Mouse (Mus musculus): Measurements from ENCODE around the gene Eomes. TPM values are rescaled to one million over a fixed set of nuclear protein-coding genes. Genes with fewer than 3 reads are reported as not detected.

The Eomes gene
- total RNA-seq, 4 experiments from 2014 or later: 0.06 TPM; not detected in 3

DNA sequence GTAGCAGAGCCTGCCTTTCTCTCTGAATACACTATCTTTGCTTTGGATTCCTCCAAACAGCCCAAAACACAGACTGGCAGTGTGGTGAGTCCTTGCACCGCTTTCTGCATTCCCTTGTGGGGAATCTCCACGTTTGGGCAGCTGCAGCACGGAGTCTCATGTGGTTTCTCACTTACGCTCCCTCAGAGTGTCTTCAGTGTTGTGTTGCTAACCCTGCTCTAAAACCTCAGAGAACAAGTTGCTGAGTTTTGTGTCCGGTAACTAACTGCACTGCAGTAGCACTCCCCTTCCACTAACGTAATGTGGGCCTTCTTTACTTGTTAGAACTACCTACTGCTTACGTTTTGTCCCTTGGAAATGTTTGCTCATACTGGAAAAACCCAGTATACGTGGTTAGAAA lies 41.1 kb downstream of the Eomes start:
- no peak for DNase-seq (ENCODE audit: low spot score)

DNA sequence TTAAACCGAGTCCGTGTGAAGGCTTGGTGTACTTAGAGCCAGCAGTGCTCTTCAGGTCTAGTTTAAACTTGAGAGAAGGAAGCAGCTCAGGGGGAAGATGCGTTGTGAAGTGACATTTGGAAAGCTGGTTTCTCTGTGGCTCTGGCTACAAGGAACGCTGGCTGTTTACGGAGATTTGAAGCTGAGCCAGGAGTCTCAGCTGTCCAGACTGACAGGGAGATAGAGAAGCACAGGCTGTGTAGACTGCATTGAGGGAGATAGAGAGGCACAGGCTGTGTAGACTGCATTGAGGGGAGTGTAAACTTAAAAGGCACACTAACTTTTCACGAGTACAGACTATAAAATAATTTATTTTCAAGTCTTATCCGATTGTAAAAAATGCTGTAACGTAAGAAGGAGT lies 42.0 kb downstream of the Eomes start:
- DNase-seq (ENCODE audit: low spot score): no peak

DNA sequence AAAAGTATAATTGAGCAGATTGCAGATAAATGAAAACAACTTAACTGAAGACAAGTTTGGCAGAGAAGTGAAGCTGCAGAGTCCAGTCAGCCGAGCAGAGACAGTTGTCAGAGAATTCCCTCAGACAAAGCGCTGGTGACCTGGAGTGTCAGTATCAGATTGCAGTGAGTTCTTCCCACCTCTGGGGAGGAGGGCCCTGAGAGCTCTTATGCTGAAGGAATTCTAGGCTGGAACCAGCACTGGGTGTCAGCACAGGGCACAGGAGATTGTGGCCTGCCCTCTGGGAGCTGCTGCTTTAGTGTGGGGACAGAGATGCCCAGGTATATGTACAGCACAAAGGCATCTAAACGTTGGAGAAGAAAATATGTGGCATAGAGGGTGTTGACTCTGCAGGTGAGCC lies 42.8 kb downstream of the Eomes start:
- DNase-seq (ENCODE audit: low spot score): no peak

DNA sequence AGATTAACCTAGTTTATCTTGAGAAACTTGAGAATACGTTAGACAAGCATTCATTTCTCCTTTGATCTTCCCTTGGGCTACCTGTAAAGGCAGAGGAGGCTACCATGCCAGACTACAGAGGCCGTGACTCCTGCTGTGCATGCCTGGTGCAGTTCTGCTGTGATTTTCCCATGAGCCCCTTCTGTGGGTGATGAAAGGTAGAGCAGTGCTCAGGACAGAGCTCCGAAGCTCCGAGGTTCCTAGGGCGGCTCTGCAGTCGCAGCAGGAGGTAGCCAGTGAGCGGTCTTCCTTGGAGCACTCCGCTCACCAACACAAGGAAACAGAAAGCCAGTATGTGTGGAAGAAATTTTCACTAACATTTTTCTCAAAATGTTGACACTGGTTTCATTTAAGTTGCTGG lies 43.6 kb downstream of the Eomes start:
- DNase-seq (ENCODE audit: low spot score): no peak

DNA sequence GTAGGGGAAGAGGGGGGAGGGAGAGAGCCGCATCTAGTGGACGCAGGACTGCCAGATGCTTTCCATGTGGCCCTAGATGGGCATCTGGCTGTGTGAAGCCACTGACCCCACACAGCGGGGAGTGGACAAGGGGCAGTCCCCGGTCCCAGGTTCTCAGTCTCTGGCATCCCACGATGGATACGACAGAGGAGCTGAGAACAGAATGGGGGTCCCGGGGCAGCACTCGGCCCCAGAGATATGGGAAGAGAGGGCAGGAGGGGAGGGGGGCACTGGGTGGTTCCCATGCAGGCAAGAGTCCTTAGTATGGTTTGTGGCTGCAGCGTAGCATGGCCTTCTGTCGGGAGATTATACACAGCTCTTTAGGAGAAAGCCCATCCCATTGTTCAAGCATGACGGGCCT lies 45.7 kb downstream of the Eomes start:
- DNase-seq (ENCODE audit: low spot score): no peak

DNA sequence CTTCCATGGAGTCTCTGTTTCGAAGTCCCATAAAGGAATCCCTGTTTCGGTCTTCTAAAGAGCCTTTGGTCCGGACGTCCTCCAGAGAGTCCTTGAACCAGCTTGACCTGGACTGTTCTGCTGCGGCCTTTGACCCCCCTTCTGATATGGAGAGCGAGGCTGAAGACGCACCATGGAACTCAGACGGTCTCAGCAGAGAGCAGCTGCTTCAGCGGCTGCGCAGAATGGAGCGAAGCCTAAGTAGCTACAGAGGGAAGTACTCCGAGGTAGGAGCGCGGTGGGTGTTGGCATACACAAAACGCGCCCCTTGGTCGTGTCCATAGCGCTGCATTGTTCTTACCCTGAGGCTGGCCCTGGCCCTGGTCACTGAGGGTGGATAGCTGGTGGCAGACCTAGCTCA lies 49.0 kb downstream of the Eomes start:
- DNase-seq (ENCODE audit: low spot score): no peak

DNA sequence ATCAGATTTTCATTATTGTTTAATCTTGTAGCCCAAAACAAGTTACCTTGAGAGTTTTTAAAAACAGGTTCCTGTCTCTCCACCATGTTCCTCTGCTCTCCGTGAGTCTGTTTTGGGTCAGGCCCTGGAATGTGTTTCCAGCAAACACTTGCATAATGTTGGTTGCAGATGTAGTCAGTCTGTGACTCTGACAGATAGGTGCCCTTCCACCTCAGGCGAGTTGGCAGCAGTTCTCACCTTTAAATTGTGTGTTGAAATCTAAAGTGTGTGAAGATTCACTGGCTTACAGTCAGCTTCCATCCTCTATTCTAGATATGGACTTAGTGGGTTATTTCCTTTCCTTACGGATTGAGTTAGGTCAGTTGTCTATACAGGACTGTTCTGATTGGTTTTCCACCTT lies 51.8 kb downstream of the Eomes start:
- no peak for DNase-seq (ENCODE audit: low spot score)

DNA sequence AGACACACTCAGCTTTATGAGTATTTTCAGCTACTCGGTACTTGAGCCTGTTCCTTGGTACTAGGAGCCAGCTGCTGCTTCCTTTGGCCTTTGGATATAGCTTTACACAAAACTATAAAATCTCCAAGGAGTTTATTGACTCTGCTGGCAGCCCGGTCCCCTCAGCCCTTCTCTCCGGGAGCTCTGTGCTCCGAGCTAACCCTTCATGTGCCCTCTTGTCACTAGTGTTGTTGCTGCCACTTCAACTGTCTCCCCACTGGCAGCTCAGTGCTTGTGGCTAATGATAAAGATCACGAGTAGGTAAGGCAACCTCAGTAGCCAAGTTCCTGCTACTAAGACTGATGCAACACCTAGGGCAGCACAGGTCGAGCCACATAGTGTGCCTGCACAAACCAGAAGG lies 52.7 kb downstream of the Eomes start:
- no peak for DNase-seq (ENCODE audit: low spot score)

DNA sequence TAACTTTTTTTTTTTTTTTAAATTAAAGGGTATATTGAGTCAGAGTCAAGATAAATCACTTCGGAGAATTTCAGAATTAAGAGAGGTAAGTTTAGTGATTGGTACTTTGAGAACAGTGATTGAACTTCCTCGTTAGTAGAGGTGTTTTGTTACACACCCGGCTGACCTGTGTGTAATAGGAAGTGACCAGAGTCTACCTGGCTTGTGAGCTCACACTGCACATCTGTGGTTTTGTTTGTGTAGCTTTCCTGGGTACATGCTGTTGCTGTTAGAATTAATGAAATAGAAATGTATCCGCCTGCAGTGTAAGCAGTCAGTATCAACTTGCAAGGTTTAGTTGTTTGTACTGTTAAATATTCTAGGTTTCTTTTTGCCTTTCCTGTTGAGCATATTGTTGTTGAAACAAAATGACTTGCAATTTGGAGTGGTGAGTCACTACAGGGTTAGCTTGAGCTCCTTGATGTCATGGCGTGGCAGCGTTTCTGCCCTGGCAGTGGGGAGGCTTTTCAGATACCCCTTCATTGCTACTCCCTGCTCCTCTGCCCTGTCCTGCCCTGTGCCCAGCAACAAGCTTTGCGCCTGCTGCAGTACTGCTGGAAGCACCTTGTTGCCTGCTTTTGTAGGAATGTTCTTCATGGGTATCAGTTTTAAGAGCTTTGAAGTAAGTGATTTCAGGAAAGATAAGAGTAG lies 54.6 kb downstream of the Eomes start:
- no peak for DNase-seq (ENCODE audit: low spot score)

Other genes with a start within 250 kb of the Eomes start
- 100 to 1,000 TPM; 361 to 439 (median 426) TPM for gene Golga4, start 28.1 kb downstream of the Eomes start, total RNA-seq (2022)
- 10 to 100 TPM; 24.9 to 42.6 (median 36.7) TPM for gene Itga9, start 128.5 kb downstream of the Eomes start, total RNA-seq (2022)